Mouse (Mus musculus) layer of hippocampus, adult 9-11 months (tissue): ENCODE results near the gene Runx1.

Experiments used
- DNase-seq: peaks from one replicate; pipeline ENCODE4 v3.0.0; 2022

Runx1 gene

DNA sequence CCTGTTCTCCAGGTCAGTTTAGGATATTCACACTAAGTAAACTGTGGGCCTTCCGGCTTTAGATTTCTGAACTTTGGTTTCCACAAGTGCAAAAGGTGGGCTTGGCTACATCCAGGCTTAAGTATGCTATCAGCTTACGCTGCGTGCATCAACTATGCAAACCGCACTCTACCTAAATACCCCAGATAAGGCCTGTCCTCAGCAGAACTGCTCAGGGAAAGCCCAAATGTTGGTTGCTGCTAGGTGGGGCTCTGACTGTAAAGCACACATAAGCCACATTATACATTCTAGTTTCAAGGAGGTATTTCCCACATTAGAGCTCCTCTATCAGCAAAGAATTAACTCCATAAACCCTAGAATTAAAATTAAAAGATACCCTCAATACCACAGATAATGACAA is 33.0 kb downstream of the Runx1 start:
- DNase-seq = no peak

- DNase-seq = no peak
Observed at GRCm38 (mm10) chr16:92790601-92791000, 35.3 kb downstream of the Runx1 start.

GRCm38 (mm10) chr16:92789840-92790239 is 36.1 kb downstream of the Runx1 start:
- no peak for DNase-seq

DNA sequence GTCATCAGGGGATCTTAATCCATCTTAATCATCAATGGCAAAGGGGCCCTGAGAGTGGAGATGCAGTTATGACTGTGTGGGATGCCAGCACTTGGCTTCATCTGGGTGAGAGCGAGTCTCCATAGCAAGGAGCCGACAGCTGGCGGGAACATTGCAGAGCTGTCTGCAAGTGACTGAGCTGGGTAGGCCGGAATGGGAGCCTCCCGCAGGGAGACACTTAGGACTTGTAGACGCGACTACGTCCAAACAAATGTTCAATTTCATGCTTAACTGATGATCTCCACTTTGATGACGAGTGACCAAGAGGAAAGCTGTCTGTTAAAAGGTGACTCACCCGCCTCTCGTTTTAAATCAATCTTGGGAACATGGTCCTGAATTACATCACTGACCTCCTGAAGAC is 37.5 kb downstream of the Runx1 start:
- DNase-seq = no peak

DNA sequence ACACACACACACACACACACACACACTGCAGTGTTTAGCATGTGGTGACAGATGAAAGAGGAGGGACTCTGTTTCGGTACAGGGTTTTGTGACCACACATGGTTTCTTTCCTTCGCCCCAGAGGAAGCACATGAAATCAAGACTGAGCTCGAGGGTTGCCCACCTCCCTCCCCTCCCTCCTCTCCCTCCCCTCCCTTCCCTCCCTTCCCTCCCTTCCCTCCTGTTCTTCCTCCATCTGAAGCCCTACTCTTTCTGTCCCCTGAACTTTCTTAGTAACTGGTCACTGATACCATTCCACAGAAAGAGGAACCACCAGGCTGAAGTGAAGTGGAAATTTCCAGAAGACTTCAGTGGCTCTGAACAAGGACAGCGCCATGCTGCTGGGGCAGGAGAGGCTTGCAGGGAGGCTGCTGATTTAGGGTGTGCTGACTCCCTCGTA is 39.0 kb downstream of the Runx1 start:
- no peak for DNase-seq

DNA sequence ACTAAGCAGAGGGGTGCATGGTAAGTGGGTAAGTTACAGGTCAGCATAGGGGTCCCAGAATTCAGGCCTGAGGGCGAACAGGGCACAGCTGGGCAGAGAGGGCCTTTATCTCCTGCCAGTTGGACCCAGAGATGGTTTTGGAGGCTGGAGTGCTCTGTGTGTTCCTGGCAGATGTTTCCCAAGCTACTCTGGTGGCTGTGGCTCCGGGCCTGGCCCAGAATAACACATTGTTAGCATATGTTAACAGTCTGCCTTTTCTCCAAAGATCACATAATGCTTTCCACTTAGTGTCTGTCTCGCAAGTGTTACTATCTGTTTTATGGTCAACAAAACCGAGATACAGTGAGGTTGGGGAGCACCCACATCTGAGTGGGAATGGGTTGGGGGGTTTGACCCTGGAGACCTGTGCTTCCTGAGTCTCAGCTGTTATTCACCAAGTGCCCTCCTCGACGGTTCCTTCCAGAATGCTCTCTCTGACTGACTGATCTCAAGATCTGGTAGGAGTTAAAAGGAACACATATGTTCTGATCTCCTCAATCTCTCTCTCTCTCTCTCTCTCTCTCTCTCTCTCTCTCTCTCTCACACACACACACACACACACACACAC is 39.6 kb downstream of the Runx1 start:
- DNase-seq = no peak

GRCm38 (mm10) chr16:92783651-92784131 is 42.3 kb downstream of the Runx1 start:
- DNase-seq = no peak

- DNase-seq = no peak
Observed at GRCm38 (mm10) chr16:92782408-92782807, 43.5 kb downstream of the Runx1 start.

- no peak for DNase-seq
Observed at GRCm38 (mm10) chr16:92779896-92780435, 46.0 kb downstream of the Runx1 start.

DNA sequence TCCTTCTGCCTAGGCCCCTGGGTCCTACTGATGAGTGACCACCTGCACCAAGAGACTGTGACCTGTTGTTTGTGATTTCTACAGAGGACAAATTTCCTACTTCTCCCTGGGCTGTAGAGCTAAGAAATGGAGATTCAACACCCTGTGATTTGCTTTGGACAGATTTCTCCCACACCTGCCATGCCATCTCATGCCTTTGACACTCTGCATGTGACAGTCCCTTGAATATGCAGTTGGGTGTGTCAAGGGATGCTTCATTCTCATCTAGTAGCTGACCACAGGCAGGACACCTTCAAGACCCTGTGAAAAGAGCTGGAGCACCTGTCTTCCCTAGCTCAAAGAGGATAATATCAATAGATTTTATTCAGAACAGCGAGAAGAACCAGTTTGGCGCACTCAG is 46.8 kb downstream of the Runx1 start:
- no peak for DNase-seq

DNA sequence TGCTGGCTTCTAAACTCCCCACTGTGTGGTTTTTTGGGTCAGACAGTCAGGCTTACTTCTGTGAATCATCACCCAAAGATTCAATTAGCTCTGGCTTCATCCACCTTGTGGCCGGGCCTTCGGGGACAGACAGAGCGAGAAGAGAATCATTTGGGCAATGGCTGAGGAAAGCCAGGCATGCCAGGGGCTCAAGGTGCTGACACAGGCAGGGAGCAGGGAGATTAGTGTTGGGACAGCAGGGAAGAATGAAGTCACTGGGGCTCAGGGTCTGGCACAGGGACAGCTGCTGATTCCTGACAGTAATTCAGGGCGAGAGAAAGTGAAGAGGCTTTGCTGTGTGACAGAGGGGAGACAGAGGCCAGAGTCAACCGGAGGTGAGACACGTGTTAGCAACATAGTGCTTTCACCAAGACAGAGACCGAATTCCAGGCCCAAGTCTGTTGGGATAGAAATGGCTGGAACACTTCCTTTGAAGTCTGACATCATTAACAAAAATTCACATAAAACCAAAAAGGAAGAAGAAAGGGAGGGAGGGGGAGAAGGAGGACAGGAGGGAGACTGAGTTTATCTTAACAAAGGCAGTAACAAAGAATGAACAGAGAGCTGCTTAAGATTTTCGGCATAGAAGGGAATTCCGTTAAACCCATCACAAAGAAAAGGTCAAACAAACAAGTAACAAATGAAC is 47.7 kb downstream of the Runx1 start:
- no peak for DNase-seq

- no peak for DNase-seq
Observed at GRCm38 (mm10) chr16:92767862-92768261, 58.1 kb downstream of the Runx1 start.

- DNase-seq = no peak
Observed at GRCm38 (mm10) chr16:92767423-92767822, 58.5 kb downstream of the Runx1 start.

- no peak for DNase-seq
Observed at GRCm38 (mm10) chr16:92764741-92765396, 61.1 kb downstream of the Runx1 start.

DNA sequence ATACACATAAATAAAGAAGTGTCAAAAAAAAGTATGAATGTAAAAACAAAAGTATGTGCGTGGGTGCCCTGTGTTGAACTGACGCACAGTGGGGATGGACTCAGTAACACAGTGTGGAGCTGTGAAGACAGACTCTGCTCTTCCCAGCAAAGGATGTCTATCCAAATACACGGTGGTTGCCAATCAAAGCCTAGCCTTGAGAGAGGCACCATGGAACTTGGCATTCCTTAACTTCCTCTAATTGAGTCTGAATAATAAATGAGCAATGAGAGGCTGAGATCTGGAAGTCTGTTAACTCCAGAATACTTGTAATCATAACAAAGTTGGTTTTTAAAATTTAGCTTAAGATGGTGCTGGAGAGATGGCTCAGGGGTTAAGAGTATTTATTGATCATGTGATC is 62.3 kb downstream of the Runx1 start:
- no peak for DNase-seq

DNA sequence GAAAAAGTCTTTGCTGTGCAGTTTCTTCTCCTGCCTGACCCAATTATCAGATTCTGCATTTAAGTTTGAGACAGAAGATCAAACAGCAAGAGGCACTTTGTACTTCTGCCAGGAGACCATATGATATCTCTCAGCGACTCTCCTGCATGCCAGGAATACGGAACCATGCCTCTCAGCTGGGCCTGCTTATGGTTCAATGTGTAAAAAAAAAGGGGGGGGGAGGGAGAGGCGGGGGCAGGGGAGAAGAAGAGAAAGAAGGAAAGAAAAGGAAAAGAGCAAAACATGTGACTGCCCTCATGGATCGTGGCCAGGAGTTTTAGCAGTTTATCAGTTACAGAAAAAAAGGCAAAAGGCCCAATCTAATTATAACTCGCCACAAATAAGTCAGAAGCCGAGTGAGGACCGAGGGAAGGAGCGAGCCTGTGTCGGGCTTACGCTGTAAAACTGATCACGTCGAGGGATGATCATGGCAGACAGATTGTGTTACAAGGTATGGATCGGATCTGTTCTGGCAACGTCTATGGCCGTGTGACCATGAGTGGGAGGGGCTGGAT is 63.9 kb downstream of the Runx1 start:
- DNase-seq = peak; percentile 36

- no peak for DNase-seq
Observed at GRCm38 (mm10) chr16:92760091-92760490, 65.9 kb downstream of the Runx1 start.

GRCm38 (mm10) chr16:92757564-92757963 is 68.4 kb downstream of the Runx1 start:
- DNase-seq = no peak

- no peak for DNase-seq
Observed at GRCm38 (mm10) chr16:92753944-92754343, 72.0 kb downstream of the Runx1 start.

DNA sequence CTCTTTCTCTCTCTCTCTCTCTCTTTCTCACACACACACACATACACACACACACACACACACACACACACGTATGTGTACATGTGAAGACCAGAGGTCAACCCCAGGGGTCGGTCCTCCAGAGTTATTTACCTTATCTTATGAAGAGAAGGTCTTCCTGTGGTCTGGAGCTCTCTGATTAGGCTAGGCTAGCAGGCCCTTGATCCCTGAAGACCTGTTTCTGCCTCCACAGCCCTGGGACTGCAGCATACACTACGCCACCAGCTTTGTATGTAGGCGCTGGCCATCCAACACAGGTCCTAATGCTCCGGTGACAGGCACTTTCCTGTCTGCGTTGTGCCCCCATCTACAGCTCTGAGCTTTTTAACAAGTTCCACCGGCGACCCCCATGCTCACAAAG is 72.8 kb downstream of the Runx1 start:
- no peak for DNase-seq

DNA sequence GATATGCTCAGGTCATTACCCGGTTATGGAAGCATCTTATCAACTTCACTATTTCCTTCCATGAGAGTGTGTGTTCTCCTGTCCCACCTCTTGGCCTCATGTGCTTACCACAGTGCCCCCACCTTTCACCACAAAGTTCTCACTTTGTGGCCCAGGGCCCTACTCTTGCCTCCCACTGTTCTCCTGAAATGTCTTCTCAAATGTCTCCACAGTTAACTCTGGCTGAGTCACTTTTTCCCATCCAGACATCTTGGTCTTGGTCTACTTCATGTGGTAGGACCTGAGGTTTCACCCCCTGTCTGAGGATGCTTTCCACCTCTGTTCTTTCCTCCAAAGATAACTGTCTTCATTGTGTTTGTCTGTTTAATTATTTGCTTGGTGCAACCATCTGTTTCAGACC is 77.7 kb downstream of the Runx1 start:
- DNase-seq = no peak

DNA sequence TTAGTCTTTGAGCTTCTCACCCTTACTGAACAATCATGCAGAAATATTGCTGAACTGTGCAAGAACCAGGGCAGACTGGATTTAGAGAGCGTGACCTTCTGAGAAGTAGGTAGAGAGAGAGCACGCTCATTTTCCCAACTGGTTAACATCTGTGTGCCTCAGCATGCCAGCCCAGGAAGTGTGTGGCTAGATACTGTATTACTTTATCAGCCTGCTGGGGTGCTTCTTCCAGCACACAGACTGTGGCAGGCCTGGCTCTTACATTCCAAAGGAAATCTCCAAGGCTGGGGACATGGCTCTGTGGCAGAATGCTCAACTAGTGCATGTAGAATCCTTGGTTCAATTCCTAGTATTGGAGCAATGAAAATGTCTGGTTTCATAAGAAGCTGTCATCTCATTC is 78.9 kb downstream of the Runx1 start:
- no peak for DNase-seq

DNA sequence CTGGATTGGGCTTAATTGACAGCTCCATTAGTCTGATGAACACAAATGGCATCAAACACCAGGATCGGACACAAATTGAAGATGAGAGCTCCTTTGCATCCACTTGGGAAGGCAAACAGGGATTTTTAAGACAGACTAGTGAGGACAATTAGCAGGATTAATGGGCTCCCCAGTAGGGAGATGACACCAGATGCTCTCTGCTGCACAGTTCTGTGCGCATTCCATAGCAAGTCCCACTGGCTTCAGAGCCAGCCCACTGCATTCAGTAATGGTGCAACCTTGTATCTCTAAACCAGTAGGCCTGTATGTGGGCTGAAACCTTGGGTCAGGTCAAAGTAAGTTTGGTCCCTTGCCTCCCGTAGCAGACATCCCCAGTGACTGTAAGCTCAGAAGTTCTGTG is 80.7 kb downstream of the Runx1 start:
- DNase-seq = no peak
